Mouse (Mus musculus) limb, embryonic 14.5 days (tissue): Measurements from ENCODE around the gene Fndc10. TPM values are rescaled to one million over a fixed set of nuclear protein-coding genes. Genes with fewer than 3 reads are reported as not detected.
"Not testable (repeated sequence)": the region's sequence is repeated elsewhere in the genome, so short reads cannot be mapped to it uniquely, and the experiment has no call there.

Experiments
- ATAC-seq: fragments of 200-750 bp; cut with Nextera tagmentation; 2 replicates; pipeline ENCODE4 v1.8.0; 2017; ENCODE audit warnings: low read depth, moderate number of reproducible peaks, moderate TSS enrichment; ENCODE audit not compliant: low FRiP score
- DNase-seq: peaks from one replicate; pipeline ENCODE4 v3.0.0-alpha.2; 2015; ENCODE audit warnings: low spot score
- H3K27ac ChIP-seq: fragments of 300-500 bp; sonication (generic); replicated peaks from 2 replicates; pipeline ENCODE4 v1.5.1; 2014; ENCODE audit warnings: low read depth, mild to moderate bottlenecking, low read length, moderate library complexity, mixed read lengths
- H3K27me3 ChIP-seq: fragments of 300-500 bp; sonication (generic); 2 replicates; pipeline ENCODE4 v1.6.1; 2014; ENCODE audit warnings: low read length, mixed read lengths; ENCODE audit not compliant: control insufficient read depth, insufficient read depth
- H3K36me3 ChIP-seq: fragments of 300-500 bp; sonication (generic); 2 replicates; pipeline ENCODE4 v1.6.1; 2014; ENCODE audit warnings: mild to moderate bottlenecking, low read length, moderate library complexity, mixed read lengths; ENCODE audit not compliant: control insufficient read depth, insufficient read depth
- H3K4me1 ChIP-seq: fragments of 300-500 bp; sonication (generic); 2 replicates; pipeline ENCODE4 v1.6.1; 2014; ENCODE audit warnings: antibody characterized with exemption, low read length, mixed read lengths; ENCODE audit not compliant: control insufficient read depth, insufficient read depth
- H3K4me2 ChIP-seq: fragments of 300-500 bp; sonication (generic); replicated peaks from 2 replicates; pipeline ENCODE4 v1.6.1; 2014; ENCODE audit warnings: low read depth, mild to moderate bottlenecking, low read length, moderate library complexity; ENCODE audit not compliant: severe bottlenecking
- H3K4me3 ChIP-seq: fragments of 300-500 bp; sonication (generic); replicated peaks from 2 replicates; pipeline ENCODE4 v1.5.1; 2014; ENCODE audit warnings: low read length
- H3K9ac ChIP-seq: fragments of 300-500 bp; sonication (generic); 2 replicates; pipeline ENCODE4 v1.6.1; 2014; ENCODE audit warnings: mild to moderate bottlenecking, low read depth, low read length, moderate library complexity; ENCODE audit not compliant: severe bottlenecking
- H3K9me3 ChIP-seq: fragments of 300-500 bp; sonication (generic); 2 replicates; pipeline ENCODE4 v1.6.1; 2016; ENCODE audit warnings: low read length; ENCODE audit not compliant: control insufficient read depth
- POLR2A ChIP-seq: fragments of 200-500 bp; IDR thresholded peaks from 2 replicates; pipeline ENCODE4 v1.8.0; 2012; ENCODE audit warnings: inconsistent platforms, mild to moderate bottlenecking, moderate library complexity, borderline replicate concordance; ENCODE audit not compliant: insufficient read depth, insufficient read length; ENCODE audit errors: extremely low read depth
- whole genome bisulfite sequencing: fragments of 180-500 bp; shearing (Covaris S2); extraction: QIAGEN DNeasy Blood & Tissue Kit; methylation state at CpG from one replicate; pipeline ENCODE4 v1.1.7; 2014; 5-methylcytosine and 5-hydroxymethylcytosine counted together
- polyA plus RNA-seq, 2 experiments: library from polyadenylated mRNA; depleted of rRNA in 1 of 2; stranded (reverse) in 1 of 2; unstranded in 1 of 2; fragments of >200 nt; fragmentation: Nextera tagmentation in 1 of 2; extraction: Ambion mirVana in 1 of 2; gene quantifications; 2 replicates each; pipeline versions ENCODE4 v1.2.1 to v1.2.3; 2012 to 2014

The Fndc10 gene
- 31.0 and 46.5 TPM in 2 replicates for polyA plus RNA-seq (2012; rRNA removed)
- polyA plus RNA-seq (2014; fragmentation: Nextera tagmentation; extraction: Ambion mirVana), result 8.1 and 9.4 TPM in 2 replicates

GRCm38 (mm10) chr4:155694111-155694481 is at the start of gene Fndc10:
Gene Fndc10 (plus strand): TSS chr4:155694342.
- H3K4me1 ChIP-seq, result peaks cover 13% of the 10 kb centered on the region
- H3K4me3 ChIP-seq, result peak within 1 kb of the TSS; percentile 69
- H3K4me2 ChIP-seq, result peak within 1 kb of the TSS; percentile 96
- peak; percentile 47 for DNase-seq
- peaks cover 4% of the 10 kb centered on the region; the same call in 1 of the 2 replicates for H3K27me3 ChIP-seq
- TF ChIP-seq POLR2A, result no peak
- H3K9ac ChIP-seq, result peak within 1 kb of the TSS; percentile 81
- under 1% methylated on average over 20 of the region's 47 CpGs for WGBS
- peak; percentile 86 for ATAC-seq
- H3K36me3 ChIP-seq, result no peaks in the 10 kb centered on the region; the same call in 1 of the 2 replicates
- no peaks in the 10 kb centered on the region for H3K9me3 ChIP-seq
- peak within 1 kb of the TSS; percentile 76 for H3K27ac ChIP-seq

DNA sequence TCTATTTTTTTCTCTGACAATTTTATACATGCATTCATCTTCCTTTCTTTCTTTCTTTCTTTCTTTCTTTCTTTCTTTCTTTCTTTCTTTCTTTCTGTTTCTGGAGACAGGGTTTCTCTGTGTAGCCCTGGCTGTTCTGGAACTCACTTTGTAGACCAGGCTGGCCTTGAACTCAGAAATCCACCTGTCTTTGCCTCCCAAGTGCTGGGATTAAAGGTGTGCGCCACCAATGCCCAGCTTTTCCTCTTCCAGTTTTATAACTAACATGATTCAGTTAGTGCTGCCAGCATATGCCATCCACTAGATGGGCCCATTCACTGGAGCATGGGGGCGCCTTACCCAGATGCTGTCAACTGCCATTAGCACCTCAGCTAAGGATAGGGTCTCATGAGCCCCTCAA is 48.8 kb upstream of the Fndc10 start, which contains the start of gene Gm10563:
Gene Gm10563, minus strand, starts transcription at position 101 of the 400 bp plus-strand sequence.
- DNase-seq, H3K27ac ChIP-seq, H3K4me2 ChIP-seq, H3K4me1 ChIP-seq, H3K9ac ChIP-seq, H3K27me3 ChIP-seq, ATAC-seq, H3K9me3 ChIP-seq, H3K4me3 ChIP-seq: not testable (repeated sequence)
- H3K36me3 ChIP-seq, result peaks cover 92% of the 10 kb centered on the region
- WGBS, result 93% methylated on average over 2 of the region's 2 CpGs

- H3K27me3 ChIP-seq, result 0 out of 2 replicates have a peak, but pooled peaks cover under 1% of the 10 kb centered on the region
- no peaks in the 10 kb centered on the region for H3K9me3 ChIP-seq
- WGBS, result 95% methylated on average over 5 of the region's 5 CpGs
- ATAC-seq (no peak), DNase-seq (no peak)
- TF ChIP-seq POLR2A, result no peak
- H3K9ac ChIP-seq, result no peak overlapping the region
- H3K36me3 ChIP-seq, result peaks cover 92% of the 10 kb centered on the region
- H3K4me1 ChIP-seq, result no peaks in the 10 kb centered on the region
- H3K27ac ChIP-seq, result no peak overlapping the region
- H3K4me3 ChIP-seq, result no peak overlapping the region
- H3K4me2 ChIP-seq, result no peak overlapping the region
Observed at GRCm38 (mm10) chr4:155645721-155646120, 48.4 kb upstream of the Fndc10 start.

DNA sequence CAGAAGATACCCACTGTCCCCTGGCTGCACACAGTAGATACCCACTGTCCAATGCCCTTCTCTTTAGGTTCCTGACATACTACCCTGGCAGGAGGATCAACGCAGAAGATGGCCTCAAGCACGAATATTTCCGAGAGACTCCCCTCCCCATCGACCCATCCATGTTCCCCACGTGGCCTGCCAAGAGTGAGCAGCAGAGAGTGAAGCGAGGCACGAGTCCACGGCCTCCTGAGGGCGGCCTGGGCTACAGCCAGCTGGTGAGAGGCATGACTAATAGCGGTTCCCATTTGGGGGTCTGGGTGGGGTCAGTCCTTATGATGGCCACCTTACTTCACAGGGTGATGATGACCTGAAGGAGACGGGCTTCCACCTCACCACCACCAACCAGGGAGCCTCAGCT is 44.8 kb upstream of the Fndc10 start:
- ATAC-seq (no peak), DNase-seq (no peak)
- H3K27me3 ChIP-seq, result peaks cover 36% of the 10 kb centered on the region
- no peak overlapping the region for H3K4me3 ChIP-seq
- H3K9ac ChIP-seq, result no peak overlapping the region
- WGBS, result 93% methylated on average over 11 of the region's 11 CpGs
- TF ChIP-seq POLR2A, result no peak
- H3K9me3 ChIP-seq, result no peaks in the 10 kb centered on the region
- H3K27ac ChIP-seq, result no peak overlapping the region
- H3K4me1 ChIP-seq, result peaks cover 19% of the 10 kb centered on the region
- H3K36me3 ChIP-seq, result peaks cover 63% of the 10 kb centered on the region
- no peak overlapping the region for H3K4me2 ChIP-seq

DNA sequence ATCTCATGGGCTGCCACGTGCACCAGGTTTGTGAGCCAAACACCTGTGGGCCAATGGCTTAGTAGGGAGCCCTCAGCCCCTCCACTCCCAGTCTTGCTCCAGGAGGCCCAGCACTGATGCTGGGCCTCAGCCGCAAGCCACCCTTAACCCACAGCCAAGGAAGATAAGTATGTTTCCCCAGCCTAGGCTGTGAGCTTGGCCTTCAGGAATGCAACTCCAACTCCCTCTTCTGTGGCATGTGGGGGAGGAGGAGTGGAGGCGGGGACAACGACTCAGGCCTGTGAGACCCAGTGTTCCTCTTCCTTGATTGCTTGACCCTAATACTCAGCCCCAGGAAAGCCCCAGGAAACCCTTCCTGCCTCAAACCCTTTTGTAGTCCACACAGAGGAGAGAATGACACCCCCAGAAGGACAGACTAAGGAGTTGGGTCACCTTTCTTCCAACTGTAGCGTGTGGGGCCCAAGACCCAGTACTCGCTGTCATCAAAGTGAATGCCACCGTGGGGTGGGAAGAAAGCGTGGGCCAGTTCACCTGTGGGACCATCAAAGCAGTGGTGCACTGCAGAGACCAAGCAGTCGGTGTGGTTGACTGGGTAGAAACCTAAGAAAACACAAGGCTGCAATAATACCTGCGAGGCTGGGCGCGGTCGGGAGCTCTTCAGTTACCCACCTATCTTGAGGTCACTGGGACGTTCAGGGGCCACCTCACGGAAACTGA is 42.4 kb upstream of the Fndc10 start:
- TF ChIP-seq POLR2A, result no peak
- Histone ChIP-seq H3K27ac (no peak overlapping the region), H3K9me3 (no peaks in the 10 kb centered on the region), H3K4me2 (peak overlapping the region; percentile 94; the same call in 1 of the 2 replicates), H3K9ac (no peak overlapping the region), H3K36me3 (peaks cover 57% of the 10 kb centered on the region), H3K4me3 (no peak overlapping the region), H3K4me1 (peaks cover 28% of the 10 kb centered on the region), H3K27me3 (peaks cover 53% of the 10 kb centered on the region)
- 62% methylated on average over 15 of the region's 15 CpGs for WGBS
- ATAC-seq (no peak), DNase-seq (no peak)
